Mouse (Mus musculus) layer of hippocampus, postnatal 14 days (tissue): Measurements from ENCODE around the gene Bcl2l14. TPM values are rescaled to one million over a fixed set of nuclear protein-coding genes. Genes with fewer than 3 reads are reported as not detected.

Source experiments
- DNase-seq, 2 experiments: peaks; one replicate each; pipeline ENCODE4 v3.0.0; 2021 to 2022; ENCODE audit warnings: low spot score in 2 of 2, mixed read lengths in 1 of 2
- long read RNA-seq, 2 experiments: library from polyadenylated mRNA; stranded (forward); transcript quantifications; one replicate each; pipeline ENCODE4 v2.0.0; 2021
- total RNA-seq, 2 experiments: library from RNA; stranded (reverse); gene quantifications; 2 replicates each; pipeline ENCODE4 v1.2.3; 2021

The Bcl2l14 gene
- total RNA-seq: not detected
- long read RNA-seq, experiment 1: 0 reads
- long read RNA-seq, experiment 2: 0 reads

DNA sequence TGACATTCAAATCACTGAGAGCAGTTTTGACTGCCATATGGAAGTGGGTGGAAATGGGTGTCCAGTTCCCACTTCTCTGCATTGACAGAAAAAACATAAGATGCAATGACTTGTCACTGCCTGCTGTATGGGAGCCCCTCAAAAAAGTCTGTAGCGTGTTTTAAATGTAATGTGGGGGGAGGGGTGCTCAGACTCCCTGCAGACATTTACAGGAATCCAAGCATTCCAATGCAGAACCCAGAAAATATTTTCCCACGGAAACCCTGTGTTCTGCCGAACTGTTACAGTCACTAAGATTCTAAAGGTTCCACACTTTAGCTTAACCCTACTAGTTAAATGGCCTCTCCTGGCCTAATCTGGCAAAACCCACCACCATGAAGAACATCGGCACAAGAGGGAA is at the start of gene Bcl2l14:
TSS of gene Bcl2l14 (plus strand) at position 301 of the 400 bp plus-strand sequence.
- no peak for DNase-seq

DNA sequence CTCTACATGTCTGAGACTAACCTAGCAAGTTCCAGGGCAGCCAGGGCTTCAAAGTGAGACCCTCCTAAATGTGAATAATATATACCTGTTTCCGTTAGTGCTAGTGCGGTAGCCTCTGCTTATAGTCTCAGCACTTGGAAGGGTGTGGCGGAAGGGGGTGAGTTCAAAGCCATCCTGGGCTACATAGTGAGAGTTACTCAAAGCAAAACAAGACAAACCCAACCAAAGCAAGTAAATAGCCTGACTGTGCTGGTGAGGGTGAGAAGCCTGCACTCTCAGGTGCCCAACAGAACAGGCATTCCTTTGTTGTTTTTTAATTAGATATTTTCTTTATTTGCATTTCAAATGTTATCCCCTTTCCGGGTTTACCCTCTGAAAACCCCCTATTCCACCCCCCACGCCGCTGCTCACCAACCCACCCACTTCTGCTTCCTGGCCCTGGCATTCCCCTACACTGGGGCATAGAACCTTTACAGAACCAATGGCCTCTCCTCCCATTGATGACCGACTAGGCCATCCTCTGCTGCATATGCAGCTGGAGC is 47.5 kb upstream of the Bcl2l14 start:
- no peak for DNase-seq

DNA sequence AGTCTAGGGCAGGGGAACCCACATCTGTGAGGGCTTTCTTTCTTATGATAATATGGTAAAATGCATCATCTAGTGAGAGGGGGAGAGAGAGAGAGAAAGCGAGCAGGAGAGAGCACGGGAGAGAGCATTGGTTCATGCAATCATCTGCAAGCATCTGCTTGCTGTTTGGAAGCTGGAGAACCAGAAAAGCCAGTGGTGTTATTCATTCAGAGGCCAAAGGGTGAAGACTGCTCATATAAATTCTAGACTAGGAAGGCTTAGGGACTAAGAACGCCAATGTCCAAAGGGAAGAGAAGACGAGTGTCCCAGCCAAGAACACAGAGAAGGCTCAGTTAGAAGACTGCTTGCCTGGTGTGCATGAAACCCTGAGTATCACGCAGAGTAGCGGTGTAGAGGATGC is 43.2 kb upstream of the Bcl2l14 start:
- DNase-seq: no peak

DNA sequence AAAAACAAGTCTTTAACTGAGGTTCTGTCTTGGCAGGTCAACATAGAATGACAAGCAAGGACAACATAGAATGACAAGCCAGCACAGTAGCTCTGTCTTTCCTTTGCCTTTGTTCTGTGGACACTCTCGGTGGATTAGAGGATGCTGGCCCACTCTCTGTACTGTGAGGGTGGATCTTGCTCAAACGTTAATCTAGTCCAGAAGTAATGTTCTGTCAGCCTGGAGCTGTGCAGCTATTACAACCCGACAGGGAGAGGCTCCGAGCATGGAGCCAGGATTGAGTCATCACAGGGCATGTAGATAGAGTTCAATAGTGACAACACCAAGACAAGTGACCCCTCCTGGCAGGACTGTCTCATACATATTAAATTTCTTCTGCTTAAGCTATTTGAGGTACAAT is 42.4 kb upstream of the Bcl2l14 start:
- DNase-seq: no peak

DNA sequence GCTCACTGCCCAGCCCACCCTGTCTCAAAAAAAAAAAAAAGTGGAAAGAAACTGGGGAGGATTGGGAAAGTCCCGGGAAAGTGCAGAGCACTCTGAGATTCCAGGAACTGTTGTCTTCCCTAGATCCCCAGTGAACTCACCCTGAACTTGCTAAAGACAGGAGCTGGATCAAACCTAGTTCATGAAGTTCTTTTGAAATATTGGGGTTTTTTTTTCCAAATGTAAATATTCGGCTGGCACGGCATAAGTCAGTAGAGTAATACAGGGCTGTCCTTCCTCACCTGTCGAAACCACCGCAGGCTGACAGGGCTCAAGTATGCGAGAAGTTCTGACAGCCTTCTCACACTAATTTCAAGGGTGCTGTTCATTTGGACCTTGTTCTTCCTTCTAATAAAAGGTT is 38.5 kb upstream of the Bcl2l14 start:
- DNase-seq: no peak

DNA sequence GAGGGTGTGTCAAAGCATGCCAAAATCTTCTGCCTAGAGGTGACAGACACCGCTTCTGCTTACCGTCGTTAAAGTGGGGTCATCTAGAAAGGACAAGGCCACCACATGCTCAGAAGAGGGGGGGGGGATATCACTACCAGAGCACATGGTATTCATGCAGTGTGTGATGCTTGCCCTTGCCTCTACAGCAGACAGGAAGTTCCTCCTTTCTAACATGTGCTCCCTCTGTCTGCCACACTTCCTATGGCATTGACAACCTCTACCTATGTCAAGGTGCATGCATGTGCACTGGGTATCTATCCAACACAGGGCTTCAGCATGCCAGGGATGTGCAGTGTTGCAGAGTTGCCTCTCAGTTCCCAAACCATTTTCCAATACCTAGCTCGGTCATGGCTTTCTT is 36.0 kb upstream of the Bcl2l14 start:
- DNase-seq: no peak

DNA sequence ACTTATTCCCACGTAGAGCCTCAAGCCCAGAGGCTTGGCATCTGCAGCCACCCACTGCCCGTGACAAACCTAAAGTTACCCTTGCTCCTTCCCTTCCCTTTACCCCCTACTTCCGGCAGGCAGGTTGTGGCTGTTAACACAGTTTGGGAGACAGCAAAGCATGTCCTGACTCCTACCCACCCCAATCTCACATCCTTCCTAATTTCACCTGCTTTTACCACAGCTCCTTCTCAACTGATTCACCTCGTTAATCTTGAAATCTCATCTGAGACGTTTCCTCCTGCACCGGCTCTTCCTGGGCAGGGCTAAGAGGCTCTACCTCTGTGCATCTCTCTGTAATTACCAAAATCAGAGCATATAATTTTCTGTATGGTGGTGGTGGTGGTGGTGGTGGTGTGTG is 31.5 kb upstream of the Bcl2l14 start:
- DNase-seq: no peak

DNA sequence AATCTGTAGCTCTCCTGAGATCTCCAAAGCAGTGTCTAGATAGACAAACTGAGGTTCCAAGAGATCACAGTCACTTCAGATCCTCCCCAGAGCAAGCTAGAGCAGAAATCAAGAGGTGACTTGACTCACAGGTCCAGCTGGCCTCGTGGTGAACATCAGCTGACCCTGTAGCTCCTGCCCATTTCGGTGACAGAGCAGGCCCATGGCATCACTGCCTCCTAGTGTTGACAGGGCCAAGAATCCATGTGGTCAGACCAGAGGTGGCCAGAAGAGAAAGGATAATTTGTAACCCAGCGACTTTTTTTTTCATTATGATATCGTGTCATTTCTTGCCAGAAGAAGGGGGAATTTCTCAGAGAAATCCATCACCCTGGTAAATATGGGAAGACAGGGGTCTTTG is 30.2 kb upstream of the Bcl2l14 start:
- DNase-seq: no peak

DNA sequence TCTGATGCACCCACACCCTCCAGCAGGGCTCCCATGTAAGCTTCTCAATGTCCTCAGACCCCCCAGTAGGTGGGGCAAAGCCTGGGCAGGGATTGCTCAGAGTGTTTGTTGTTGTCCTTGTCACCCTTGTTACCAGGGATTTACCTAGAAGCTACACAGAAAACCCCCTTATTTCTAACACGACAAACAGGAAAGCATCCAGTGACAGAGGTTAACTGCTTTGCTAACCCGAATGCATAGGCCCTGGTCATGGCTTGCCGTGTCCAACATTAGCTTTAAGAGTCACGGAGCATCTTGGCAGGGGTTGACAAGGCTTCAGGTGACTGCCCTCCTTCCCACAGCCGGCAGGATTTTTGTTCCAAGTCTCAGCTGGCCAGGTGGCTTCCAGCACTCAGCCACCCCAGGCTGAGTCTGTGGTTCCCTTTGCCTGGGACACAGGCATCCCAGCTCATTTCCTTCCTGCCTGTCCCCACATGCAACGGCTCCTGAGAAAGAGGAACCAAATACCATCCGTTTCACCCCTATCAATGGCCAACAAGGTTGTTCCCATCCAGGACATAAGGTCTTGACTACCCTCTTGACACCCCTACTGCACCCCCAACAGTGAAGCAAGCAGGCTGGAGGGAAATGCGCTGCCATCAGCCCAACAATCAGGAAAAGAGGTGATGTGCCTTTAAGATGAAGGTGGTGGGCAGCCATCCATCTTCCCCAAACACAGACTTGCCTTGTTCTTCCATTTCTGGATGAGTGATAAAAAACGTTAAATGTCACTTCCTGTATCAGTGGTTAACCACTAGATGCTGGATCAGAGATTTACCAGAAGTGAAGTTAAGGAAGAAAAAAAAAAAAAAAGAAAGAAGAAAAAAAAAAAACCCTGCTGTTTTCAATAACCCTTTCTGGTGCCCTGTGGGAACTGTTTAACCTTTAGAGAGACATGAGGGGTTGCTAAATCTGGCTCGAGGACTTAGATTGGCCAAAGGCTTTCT is 29.5 kb upstream of the Bcl2l14 start:
- DNase-seq: no peak

DNA sequence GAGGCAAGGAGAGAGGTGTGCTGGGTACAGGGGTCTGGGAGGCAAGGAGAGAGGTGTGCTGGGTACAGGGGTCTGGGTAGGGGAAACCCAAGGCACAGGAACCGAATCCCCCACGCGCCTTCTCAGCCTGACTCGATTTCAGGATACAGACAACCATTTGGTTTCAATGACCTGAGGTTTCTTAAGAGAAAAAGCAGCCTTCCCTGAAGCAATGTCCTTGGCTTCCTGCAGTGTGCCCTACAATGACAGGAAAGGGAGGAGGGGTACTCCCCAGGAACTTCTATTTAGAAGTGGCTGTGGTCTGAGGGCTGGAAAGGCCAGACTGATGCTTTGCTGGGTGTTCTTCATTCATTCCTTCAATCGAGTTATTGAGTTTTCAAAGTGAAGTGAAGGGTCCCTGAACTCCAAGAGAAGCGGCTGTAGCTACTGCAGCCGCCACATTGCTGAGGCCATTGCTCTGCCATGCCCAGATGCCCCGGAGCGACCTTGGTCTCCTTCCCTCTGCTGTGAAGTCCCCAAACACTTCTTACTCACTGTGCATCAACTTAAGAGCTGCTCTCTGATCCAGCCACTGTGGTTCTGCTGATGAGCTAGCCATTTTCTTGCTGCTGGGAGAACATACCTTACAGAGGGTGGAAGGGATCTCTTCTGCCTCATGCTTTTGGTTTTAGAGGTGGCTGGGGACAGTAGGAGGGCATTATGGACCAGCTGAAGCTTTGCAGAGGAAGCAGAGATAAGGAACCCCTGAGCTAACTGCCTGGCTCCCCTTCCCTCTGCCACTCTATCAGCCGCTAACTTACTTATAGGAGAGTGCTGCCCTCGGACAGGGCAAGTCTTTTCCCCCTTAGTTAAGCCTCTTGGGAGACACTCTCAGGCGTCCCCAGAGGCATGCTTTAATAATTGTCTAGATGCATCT is 28.5 kb upstream of the Bcl2l14 start:
- DNase-seq: no peak

DNA sequence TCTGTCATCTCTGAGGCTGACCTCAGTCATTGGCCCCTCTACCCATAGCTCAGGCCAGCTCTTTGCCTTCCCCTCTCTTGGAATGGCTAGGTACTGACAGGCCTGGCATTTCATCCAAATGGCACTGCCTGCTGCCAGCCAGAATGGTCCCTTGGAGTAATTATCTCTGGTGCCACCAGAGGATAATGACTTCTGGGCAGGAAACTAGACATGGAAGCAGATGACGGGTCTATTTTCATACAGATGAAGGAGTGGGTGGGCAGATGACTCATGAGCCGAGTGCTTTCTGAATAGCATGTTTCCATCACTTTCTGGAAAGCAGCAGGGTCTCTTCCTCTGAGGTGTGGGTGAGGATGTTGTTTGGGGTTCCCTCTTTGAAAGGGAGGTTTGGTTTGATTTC is 23.2 kb upstream of the Bcl2l14 start:
- DNase-seq: peak; percentile 49 to 65

DNA sequence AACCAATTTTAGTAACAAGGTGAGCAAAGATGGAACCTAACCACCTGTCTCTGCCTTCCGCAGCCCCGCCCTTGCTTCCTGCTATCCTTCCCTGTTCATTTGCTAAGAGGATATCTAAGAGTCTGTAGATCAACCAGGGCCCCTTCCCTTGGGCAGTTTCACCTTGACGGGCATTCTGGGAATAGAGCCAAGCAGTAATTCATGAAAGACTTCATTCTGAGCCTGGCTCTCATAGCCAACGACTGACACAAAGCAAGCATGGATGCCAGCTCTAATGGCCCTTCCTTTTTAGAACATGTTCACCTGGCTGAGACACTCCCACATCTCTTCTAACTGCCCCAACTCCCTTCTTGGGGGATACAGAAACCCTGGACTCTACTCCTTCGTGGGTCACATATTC is 18.9 kb upstream of the Bcl2l14 start:
- DNase-seq: no peak

DNA sequence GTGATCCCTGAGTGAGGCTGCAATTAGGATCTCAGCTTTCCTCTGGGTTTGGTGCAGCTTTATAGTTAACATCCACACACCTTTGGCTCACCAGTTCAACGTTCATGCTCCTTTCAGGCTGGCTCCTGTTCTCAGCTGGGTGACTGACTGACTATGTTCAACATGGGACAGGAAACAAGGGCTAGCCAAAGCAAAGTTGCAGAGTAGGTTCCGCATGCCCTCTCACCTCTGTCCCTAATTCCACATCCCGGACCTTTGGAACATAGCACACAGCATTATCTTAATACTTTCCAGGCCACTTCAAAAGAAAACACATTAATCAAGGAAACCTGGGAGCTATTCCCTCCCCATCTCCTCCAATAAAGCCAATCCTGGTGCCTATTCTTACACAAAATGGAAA is 18.3 kb upstream of the Bcl2l14 start:
- DNase-seq: no peak

DNA sequence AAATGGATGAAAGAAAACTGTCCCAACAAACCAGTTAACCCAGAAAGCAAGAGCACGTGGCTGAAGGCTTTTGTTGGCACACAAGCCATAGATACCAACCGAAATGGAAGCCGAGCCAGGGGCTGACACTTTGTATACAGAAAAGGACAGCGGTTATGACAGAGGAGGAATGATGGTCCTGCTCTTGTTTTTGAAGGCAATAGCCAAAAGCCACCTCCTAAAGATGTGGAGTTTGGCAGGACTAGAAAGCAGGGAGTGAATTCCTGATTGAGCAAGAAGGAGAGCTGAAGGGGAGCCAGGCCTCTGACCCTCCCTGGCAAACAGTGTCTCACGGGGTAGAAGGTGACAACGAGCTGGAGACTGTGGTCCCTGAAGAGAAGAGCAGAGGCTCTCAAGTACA is 14.7 kb upstream of the Bcl2l14 start:
- no peak for DNase-seq

DNA sequence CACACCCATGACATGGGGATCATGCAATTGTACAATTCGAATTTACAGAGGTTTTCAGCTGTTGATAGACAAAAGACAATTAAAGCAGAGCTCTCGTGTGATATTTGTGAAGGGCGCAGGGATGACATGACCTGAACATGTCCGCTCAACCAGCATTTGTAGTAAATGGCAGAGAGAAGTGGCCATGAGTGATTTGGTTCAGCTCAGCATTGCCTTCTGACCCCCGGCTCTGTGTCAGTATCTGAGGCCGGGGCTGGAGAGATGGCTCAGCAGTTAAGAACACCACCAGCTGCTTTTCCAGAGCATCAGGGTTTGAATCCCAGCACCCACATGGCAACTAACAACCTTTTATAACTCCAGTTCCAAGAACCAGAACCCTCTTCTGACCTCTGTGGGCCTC is 10.2 kb upstream of the Bcl2l14 start:
- no peak for DNase-seq

DNA sequence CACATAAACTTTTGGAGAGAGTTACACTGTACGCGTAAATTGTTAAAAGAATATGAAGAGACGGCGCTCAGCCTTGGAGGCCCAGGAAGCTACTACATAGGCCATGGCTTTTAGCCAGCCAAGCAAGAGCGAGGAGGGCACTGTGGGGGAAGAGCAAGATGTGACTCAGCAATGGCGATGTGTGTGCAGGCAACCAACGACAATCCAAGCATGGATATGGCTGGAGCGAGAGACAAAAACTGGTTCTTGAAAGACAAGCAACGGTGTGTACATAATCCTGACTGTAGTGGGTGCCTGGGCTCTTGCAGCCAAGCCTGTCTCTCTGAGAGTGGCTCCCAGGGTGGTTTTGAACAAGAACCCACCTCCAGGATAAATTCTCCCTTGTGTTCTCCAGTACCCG is 8.7 kb upstream of the Bcl2l14 start:
- DNase-seq: no peak

DNA sequence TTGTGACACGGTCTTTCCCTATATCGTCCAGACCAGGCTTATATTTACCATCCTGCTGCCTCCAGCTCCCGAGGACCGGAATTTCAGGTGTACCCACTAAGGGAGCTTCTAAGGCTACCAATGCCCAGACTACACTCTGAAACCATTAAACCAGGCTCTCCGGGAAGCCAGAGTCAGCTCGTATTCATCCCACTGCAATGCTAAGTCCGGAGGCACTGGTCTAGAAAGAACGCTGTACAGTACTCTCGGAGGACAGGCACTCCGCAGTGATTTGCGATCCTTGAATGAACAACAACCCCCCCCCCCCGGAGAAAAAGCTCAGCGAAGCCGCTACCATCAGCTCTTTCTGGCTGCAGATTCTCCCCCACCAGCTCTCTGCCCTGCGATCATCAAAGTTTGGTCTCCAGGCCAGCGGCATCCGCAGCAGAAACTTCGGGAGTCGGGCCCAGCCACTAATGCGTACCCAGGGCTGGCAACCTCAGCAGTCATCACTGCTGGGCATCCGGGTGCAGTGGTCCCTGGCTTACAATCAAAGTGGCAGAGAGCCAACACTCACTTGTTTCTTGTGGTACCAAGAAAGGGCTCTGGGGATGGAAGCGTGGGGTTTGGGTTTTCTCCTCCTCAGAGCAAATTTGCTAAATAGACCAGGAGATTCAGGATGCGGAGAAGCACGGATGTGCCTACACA is 7.6 kb upstream of the Bcl2l14 start:
- peak in 1 of 2 experiments; percentile 37 for DNase-seq

DNA sequence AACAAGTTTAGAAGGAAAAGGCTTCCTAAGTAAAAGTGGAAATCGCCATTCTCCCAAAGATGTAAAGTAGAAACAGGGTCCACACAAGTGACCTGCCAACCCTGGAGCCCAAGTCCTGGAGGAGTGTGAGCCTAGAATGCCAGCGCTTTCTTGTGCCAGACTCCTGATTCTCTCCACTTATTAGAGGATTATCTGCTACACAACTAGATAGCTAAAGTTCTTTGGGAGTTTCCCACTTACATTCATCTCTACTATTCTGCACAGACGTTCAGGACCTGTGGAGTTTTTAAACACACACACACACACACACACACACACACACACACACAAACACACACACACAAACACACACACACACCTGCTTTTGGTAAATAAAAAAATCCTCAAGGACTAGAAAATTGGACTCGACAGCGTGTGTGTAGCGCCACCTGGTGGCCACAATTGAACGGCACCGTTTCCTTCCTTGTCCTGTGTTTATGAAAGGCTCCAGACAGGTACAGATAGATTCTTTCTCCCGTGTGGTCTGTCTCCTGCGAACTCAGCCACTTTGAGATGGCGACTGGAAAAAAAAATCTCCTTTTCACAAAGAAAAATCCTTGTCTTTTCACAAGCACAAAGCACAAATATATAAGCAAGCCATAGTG is 6.7 kb upstream of the Bcl2l14 start:
- DNase-seq: peak; percentile 75 to 79

DNA sequence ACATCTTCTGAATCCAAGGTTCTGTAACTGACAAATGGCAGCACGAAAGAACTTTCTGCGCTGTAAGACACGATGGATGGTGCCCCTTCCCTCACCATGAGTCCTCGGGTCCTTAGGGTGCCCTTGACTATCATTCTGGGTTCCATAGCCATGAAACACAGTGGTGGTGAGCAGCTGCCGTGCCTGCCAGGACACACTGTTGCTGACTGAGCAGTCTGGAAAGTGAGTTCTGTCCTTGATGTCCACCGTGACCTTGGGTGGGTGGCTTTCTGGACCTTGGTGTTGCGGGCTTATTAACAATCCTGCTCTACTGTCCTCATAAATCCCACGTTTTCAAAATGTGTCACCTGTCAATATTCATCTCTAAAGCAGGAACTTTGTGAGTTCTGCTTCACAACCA is 6.2 kb upstream of the Bcl2l14 start:
- DNase-seq: no peak

DNA sequence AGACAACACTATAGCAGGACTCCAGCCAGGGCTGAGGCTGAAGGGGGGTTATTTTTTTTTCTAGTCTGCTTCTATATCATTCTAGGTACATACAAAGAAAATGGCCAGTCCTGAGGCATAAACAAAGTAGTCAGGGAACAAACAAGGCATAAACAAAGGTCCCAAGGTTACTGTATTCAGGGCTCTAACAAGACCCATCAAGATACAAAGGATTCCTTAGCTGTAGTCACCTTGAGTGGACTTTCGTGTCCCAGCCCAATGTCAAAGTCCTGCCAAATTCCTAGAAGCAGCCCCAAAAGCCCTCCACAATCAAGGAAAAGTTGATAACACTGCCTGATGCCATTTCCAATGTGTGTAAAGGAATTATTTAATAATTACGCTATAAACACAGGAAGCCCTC is 5.3 kb upstream of the Bcl2l14 start:
- DNase-seq: no peak
